Mouse (Mus musculus): ENCODE measurements around the gene Park7. TPM values are rescaled to one million over a fixed set of nuclear protein-coding genes. Genes with fewer than 3 reads are reported as not detected.

Park7 gene
- polyA plus RNA-seq, 1 experiment from 2014 or later, result 371 TPM

DNA sequence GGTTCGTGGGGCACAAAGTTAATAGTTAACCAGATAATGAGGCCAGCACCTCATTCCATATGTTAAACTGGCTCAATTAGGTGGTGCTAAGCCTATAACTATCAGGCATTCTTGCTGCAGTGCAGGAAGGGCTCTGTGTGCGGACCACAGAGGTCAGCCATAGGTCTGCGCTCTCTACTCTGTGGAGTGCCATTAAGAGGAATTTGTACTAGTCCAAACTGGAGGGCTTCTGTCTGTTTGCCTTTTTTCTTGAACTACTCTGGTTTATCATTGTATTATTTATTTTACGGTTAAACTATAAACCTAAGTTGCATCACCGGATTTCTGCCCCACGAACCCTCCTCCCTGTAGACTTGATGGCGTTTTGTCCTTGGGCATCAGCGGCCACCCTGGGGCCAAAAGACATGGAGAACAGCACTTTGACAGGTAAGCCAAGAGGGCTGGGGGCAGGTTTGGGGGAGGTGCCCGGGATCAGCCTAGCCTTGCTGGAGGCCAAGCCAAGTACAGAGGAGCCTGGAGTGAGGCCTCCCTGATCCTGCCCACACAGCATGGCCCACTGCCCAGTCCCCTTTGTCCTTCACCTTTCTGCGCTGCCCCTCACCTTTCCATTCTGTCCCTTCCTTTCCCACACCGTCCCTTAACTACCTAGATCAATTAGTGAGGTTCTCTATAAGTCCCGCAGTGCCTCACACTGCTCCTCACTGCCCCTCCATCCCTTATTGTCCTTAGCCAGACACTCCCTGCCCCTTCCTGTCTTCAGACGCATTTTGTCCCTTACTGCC, 60.4 kb downstream of the Park7 start, which contains the start of gene Errfi1:
TSS of gene Errfi1 (plus strand) at position 240 of the 782 bp plus-strand sequence.
- Histone ChIP-seq H3K9ac (ENCODE audit: low read depth, low read length) (peak within 1 kb of the TSS; percentile 63), H3K4me1 (ENCODE audit: control insufficient read depth, insufficient read depth, low read length) (0 out of 2 replicates have a peak, but pooled peaks cover 2% of the 10 kb centered on the region), H3K27me3 (ENCODE audit: control insufficient read depth, insufficient read depth, low read length) (peaks cover 2% of the 10 kb centered on the region; the same call in 1 of the 2 replicates), H3K4me2 (peak within 1 kb of the TSS; percentile 68), H3K36me3 (ENCODE audit: control insufficient read depth, insufficient read depth, low read length) (no peaks in the 10 kb centered on the region), H3K4me3 (ENCODE audit: low read depth, low read length) (peak within 1 kb of the TSS; percentile 77), H3K27ac (ENCODE audit: low read depth, low read length) (peak within 1 kb of the TSS; percentile 97), H3K9me3 (replicated peaks; ENCODE audit: control insufficient read depth, low read length) (no peaks in the 10 kb centered on the region)
- WGBS (ENCODE audit: insufficient replicate concordance), result 54% methylated on average over 13 of the region's 13 CpGs
- no peak for ATAC-seq (replicated peaks; ENCODE audit: insufficient number of reproducible peaks, low FRiP score, low TSS enrichment)

DNA sequence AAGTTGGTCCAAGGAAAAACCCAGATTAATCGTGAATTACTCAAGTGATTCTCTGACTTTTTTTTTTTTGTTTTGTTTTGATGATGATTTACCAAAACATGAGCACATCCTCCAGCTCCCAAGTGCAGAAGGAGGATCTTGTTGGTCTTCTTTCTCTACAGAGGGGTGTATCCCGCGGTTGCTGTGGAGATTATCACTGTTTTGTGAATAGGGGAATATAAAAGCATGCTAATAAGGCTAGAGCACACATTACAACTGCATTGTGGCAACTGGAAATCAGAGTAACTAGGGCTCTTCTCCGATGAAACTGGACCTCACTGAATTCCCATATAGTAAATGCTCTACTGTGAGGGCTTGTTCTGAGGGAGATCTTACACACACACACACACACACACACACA, 61.8 kb downstream of the Park7 start:
- Histone ChIP-seq H3K4me1 (ENCODE audit: control insufficient read depth, insufficient read depth, low read length) (0 out of 2 replicates have a peak, but pooled peaks cover 2% of the 10 kb centered on the region), H3K9me3 (replicated peaks; ENCODE audit: control insufficient read depth, low read length) (no peaks in the 10 kb centered on the region), H3K27me3 (ENCODE audit: control insufficient read depth, insufficient read depth, low read length) (peaks cover 2% of the 10 kb centered on the region; the same call in 1 of the 2 replicates), H3K9ac (ENCODE audit: low read depth, low read length) (no peak overlapping the region), H3K4me3 (ENCODE audit: low read depth, low read length) (no peak overlapping the region), H3K36me3 (ENCODE audit: control insufficient read depth, insufficient read depth, low read length) (no peaks in the 10 kb centered on the region), H3K4me2 (no peak overlapping the region), H3K27ac (ENCODE audit: low read depth, low read length) (no peak overlapping the region)
- ATAC-seq (replicated peaks; ENCODE audit: insufficient number of reproducible peaks, low FRiP score, low TSS enrichment), result no peak
- 72% methylated on average over 4 of the region's 4 CpGs for WGBS (ENCODE audit: insufficient replicate concordance)

DNA sequence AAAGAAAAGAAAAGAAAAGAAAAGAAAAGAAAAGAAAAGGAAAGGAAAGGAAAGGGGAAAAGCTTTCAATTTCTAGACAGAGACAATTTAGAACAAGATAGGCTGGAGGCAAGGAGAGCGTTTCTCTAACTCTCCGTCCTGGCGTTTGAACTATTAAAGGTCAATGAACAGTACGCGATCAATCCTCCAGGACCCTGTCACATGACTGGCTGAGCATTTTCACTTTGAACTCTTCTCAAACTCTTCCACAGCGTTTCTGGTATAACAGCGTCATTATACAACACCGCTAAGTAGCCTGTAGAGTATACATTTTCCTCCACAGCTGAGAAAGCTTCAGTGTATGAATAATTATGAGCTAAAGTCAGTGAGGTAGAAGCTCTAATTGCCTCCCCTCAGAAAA, 62.2 kb downstream of the Park7 start:
- H3K36me3 ChIP-seq (ENCODE audit: control insufficient read depth, insufficient read depth, low read length), result no peaks in the 10 kb centered on the region
- no peak overlapping the region for H3K4me2 ChIP-seq
- H3K9ac ChIP-seq (ENCODE audit: low read depth, low read length), result no peak overlapping the region
- H3K27ac ChIP-seq (ENCODE audit: low read depth, low read length), result no peak overlapping the region
- ATAC-seq (replicated peaks; ENCODE audit: insufficient number of reproducible peaks, low FRiP score, low TSS enrichment), result no peak
- no peaks in the 10 kb centered on the region for H3K9me3 ChIP-seq (replicated peaks; ENCODE audit: control insufficient read depth, low read length)
- 0 out of 2 replicates have a peak, but pooled peaks cover 2% of the 10 kb centered on the region for H3K4me1 ChIP-seq (ENCODE audit: control insufficient read depth, insufficient read depth, low read length)
- no peak overlapping the region for H3K4me3 ChIP-seq (ENCODE audit: low read depth, low read length)
- peaks cover 2% of the 10 kb centered on the region; the same call in 1 of the 2 replicates for H3K27me3 ChIP-seq (ENCODE audit: control insufficient read depth, insufficient read depth, low read length)
- WGBS (ENCODE audit: insufficient replicate concordance), result 73% methylated on average over 8 of the region's 8 CpGs

DNA sequence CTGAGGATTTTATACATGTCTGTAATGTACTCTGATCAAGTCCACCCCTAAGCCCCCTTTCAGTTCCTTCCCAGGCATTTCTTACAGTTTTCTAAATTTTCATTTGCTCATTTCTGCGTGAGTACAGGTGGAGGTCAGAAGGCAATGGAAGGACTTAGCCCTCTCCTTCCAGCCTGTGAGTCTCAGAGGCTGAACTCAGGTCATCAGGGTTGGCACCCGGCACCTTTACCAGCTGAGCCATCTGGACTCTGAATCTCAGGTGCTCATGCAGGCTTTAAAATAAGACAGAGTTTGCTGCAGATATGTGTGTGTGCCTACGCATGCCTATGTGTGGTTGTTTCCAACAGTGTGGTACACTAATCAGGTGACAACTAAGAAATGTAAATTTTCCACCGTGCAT, 63.3 kb downstream of the Park7 start:
- Histone ChIP-seq H3K27ac (ENCODE audit: low read depth, low read length) (no peak overlapping the region), H3K4me1 (ENCODE audit: control insufficient read depth, insufficient read depth, low read length) (0 out of 2 replicates have a peak, but pooled peaks cover 1% of the 10 kb centered on the region), H3K36me3 (ENCODE audit: control insufficient read depth, insufficient read depth, low read length) (no peaks in the 10 kb centered on the region), H3K9ac (ENCODE audit: low read depth, low read length) (no peak overlapping the region), H3K4me3 (ENCODE audit: low read depth, low read length) (no peak overlapping the region), H3K4me2 (no peak overlapping the region), H3K9me3 (replicated peaks; ENCODE audit: control insufficient read depth, low read length) (no peaks in the 10 kb centered on the region), H3K27me3 (ENCODE audit: control insufficient read depth, insufficient read depth, low read length) (peaks cover 2% of the 10 kb centered on the region; the same call in 1 of the 2 replicates)
- 86% methylated on average over 4 of the region's 4 CpGs for WGBS (ENCODE audit: insufficient replicate concordance)
- no peak for ATAC-seq (replicated peaks; ENCODE audit: insufficient number of reproducible peaks, low FRiP score, low TSS enrichment)

DNA sequence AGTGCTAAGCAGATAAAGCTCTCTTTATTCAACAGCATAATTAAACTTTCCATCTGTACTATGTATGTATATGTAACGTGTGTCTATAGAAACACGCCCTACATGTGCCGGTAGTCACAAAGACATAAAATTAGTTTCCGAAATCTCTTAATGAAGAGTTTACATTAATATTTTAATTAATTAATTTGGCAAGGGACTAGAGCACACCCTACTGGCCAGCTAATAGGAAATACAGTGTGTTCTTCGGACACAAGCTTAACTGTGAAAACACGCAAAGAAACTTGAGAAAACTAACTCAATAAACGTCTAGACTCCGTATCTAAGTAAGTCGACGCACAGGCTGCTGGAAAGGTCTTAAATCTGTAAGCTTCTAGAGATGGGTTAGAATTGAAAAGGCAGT, 64.3 kb downstream of the Park7 start:
- Histone ChIP-seq H3K4me2 (no peak overlapping the region), H3K36me3 (ENCODE audit: control insufficient read depth, insufficient read depth, low read length) (no peaks in the 10 kb centered on the region), H3K27me3 (ENCODE audit: control insufficient read depth, insufficient read depth, low read length) (peaks cover 2% of the 10 kb centered on the region; the same call in 1 of the 2 replicates), H3K27ac (ENCODE audit: low read depth, low read length) (no peak overlapping the region), H3K4me3 (ENCODE audit: low read depth, low read length) (no peak overlapping the region), H3K4me1 (ENCODE audit: control insufficient read depth, insufficient read depth, low read length) (no peaks in the 10 kb centered on the region), H3K9me3 (replicated peaks; ENCODE audit: control insufficient read depth, low read length) (no peaks in the 10 kb centered on the region), H3K9ac (ENCODE audit: low read depth, low read length) (no peak overlapping the region)
- 60% methylated on average over 10 of the region's 10 CpGs for WGBS (ENCODE audit: insufficient replicate concordance)
- no peak for ATAC-seq (replicated peaks; ENCODE audit: insufficient number of reproducible peaks, low FRiP score, low TSS enrichment)

Other genes with a start within 250 kb of the Park7 start
- gene Errfi1, start 60.5 kb downstream of the Park7 start, polyA plus RNA-seq (2014; fragmentation: Nextera tagmentation; extraction: Ambion mirVana), result 17.0 and 20.7 TPM in 2 replicates
- 0.11 and 0.29 TPM in 2 replicates for gene Tnfrsf9, start 125 bp upstream of the Park7 start, polyA plus RNA-seq (2014; fragmentation: Nextera tagmentation; extraction: Ambion mirVana)
- not detected in 2 replicates for gene Uts2, start 82.7 kb upstream of the Park7 start, polyA plus RNA-seq (2014; fragmentation: Nextera tagmentation; extraction: Ambion mirVana)
- gene Per3, start 130.2 kb upstream of the Park7 start, polyA plus RNA-seq (2014; fragmentation: Nextera tagmentation; extraction: Ambion mirVana), result 6.6 and 6.7 TPM in 2 replicates
- 88.5 and 102 TPM in 2 replicates for gene Vamp3, start 143.5 kb upstream of the Park7 start, polyA plus RNA-seq (2014; fragmentation: Nextera tagmentation; extraction: Ambion mirVana)
- gene Gm13090, start 175.1 kb upstream of the Park7 start, polyA plus RNA-seq (2014; fragmentation: Nextera tagmentation; extraction: Ambion mirVana), result 0.21 TPM in 1 of 2 replicates, not detected in the other